ENCODE assay signal across 11 mouse cellular contexts in the genomic region with DNA sequence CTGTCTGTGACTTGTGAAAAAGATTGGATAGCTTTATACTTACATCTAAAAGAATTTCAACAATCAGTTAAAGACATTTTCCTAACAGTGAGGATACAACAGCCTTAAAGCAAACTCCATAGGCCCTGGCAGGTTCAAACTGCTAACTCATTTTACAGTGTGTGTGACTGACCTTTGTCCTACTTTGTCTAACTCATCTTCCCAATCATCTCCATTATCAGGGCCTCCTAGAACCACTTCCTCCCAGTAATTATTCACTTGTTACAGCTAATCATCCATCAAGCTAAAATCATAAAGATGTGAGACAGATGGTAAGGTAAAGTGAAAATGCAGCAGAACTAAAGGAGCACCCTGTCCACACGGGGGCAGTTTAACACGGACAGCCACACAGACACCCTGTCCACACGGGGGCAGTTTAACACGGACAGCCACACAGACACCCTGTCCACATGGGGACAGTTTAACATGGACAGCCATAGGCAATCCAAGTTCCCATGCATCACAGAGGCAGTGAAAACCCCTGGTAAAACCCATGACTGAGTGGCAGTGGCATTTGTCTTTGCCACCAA. TPM values are rescaled to one million over a fixed set of nuclear protein-coding genes. Genes with fewer than 3 reads are reported as not detected.
DNase-seq lines count a peak whose midpoint lies in the region; ATAC-seq and TF ChIP-seq lines count a peak whose summit lies in the region.
"Had no signal": no experiment of that assay in that cellular context is flagged by ENCODE, and none has a peak within 500 bp of the region (broad histone marks: within the 10 kb centered on the region; RNA-seq: fewer than 3 reads in every experiment).

No protein-coding gene starts in this region.

- ATAC-seq in forebrain, embryonic 13.5 days, result no peak

- DNase-seq in heart, adult 2 months, result no peak
- DNase-seq in heart, postnatal 25 days (ENCODE audit: low spot score), result no peak
- no peak for DNase-seq in testis, postnatal 10 days (ENCODE audit: low spot score)
- peak; percentile 35 for DNase-seq in kidney, postnatal 10 days
- no peak for DNase-seq in thymus, postnatal 25 days
- no peak for DNase-seq in limb, embryonic 10.5 days (ENCODE audit: low spot score)
- DNase-seq: heart, postnatal 36 days; spleen, adult 18-20 months had no signal

- no peaks in the 10 kb centered on the region for H3K27me3 ChIP-seq in heart, adult 2 months (ENCODE audit: control insufficient read depth, insufficient read depth, low read length)
- H3K27me3 ChIP-seq in testis, adult 2 months (ENCODE audit: control insufficient read depth, insufficient read depth, low read length), result no peaks in the 10 kb centered on the region
- H3K27me3 ChIP-seq in forebrain, embryonic 13.5 days, result no peaks in the 10 kb centered on the region
- H3K27me3 ChIP-seq in limb, embryonic 10.5 days (ENCODE audit: low read depth, poor library complexity, severe bottlenecking), result no peaks in the 10 kb centered on the region
- H3K27me3 ChIP-seq: midbrain, embryonic 12.5 days had no signal

- no peak overlapping the region for H3K4me2 ChIP-seq in forebrain, embryonic 13.5 days
- H3K4me2 ChIP-seq: midbrain, embryonic 12.5 days had no signal

- intact Hi-C loops in heart, adult 2 months (cut with DNase I), result no loop called here
- intact Hi-C loops in heart, postnatal 25 days (cut with DNase I), result no loop called here

- no peaks in the 10 kb centered on the region for H3K9me3 ChIP-seq in forebrain, embryonic 13.5 days (replicated peaks)
- no peaks in the 10 kb centered on the region for H3K9me3 ChIP-seq in limb, embryonic 10.5 days (replicated peaks)
- H3K9me3 ChIP-seq: midbrain, embryonic 12.5 days had no signal

- TF ChIP-seq CTCF in heart, adult 2 months (IDR thresholded peaks at IDR 0.05), result peak; percentile 54
- TF ChIP-seq CTCF in testis, adult 2 months (IDR thresholded peaks at IDR 0.05; ENCODE audit: control insufficient read depth, insufficient read depth, insufficient replicate concordance, low read depth, low read length), result peak; percentile 37; the same call in 1 of the 2 replicates

- no peak for TF ChIP-seq EP300 in heart, adult 2 months (IDR thresholded peaks at IDR 0.05; ENCODE audit: insufficient read depth, low read depth, low read length)

- peaks cover 1% of the 10 kb centered on the region; the same call in 1 of the 2 replicates for H3K36me3 ChIP-seq in heart, adult 2 months (ENCODE audit: control insufficient read depth, insufficient read depth, low read length)
- H3K36me3 ChIP-seq in testis, adult 2 months (ENCODE audit: control insufficient read depth, insufficient read depth, low read length), result no peaks in the 10 kb centered on the region
- no peaks in the 10 kb centered on the region for H3K36me3 ChIP-seq in forebrain, embryonic 13.5 days (ENCODE audit: poor library complexity, severe bottlenecking)
- H3K36me3 ChIP-seq in limb, embryonic 10.5 days, result peaks cover 7% of the 10 kb centered on the region; the same call in 1 of the 2 replicates
- H3K36me3 ChIP-seq: midbrain, embryonic 12.5 days had no signal

- no peak for TF ChIP-seq POLR2A in heart, adult 2 months (IDR thresholded peaks at IDR 0.05; ENCODE audit: insufficient read depth, low read depth, low read length)
- TF ChIP-seq POLR2A in testis, adult 2 months (IDR thresholded peaks at IDR 0.05; ENCODE audit: control insufficient read depth, low read depth, low read length), result no peak

- 37% methylated on average over 4 of the region's 4 CpGs for WGBS in heart, adult 2 months
- WGBS in forebrain, embryonic 13.5 days, result 57% methylated on average over 4 of the region's 4 CpGs
- 67% methylated on average over 4 of the region's 4 CpGs for WGBS in limb, embryonic 10.5 days

- no peak overlapping the region for H3K4me3 ChIP-seq in heart, adult 2 months
- H3K4me3 ChIP-seq in testis, adult 2 months (ENCODE audit: control insufficient read depth, low read depth, low read length), result no peak overlapping the region
- H3K4me3 ChIP-seq in forebrain, embryonic 13.5 days, result no peak overlapping the region
- H3K4me3 ChIP-seq in limb, embryonic 10.5 days, result no peak overlapping the region
- H3K4me3 ChIP-seq: midbrain, embryonic 12.5 days had no signal

- H3K9ac ChIP-seq in heart, adult 2 months (ENCODE audit: low read depth, low read length), result no peak overlapping the region
- H3K9ac ChIP-seq in forebrain, embryonic 13.5 days, result no peak overlapping the region
- H3K9ac ChIP-seq: midbrain, embryonic 12.5 days had no signal

- no peak overlapping the region for H3K27ac ChIP-seq in heart, adult 2 months
- no peak overlapping the region for H3K27ac ChIP-seq in testis, adult 2 months (ENCODE audit: control insufficient read depth, insufficient read depth, low read depth, low read length)
- H3K27ac ChIP-seq in forebrain, embryonic 13.5 days, result no peak overlapping the region
- H3K27ac ChIP-seq in limb, embryonic 10.5 days, result no peak overlapping the region
- H3K27ac ChIP-seq: midbrain, embryonic 12.5 days had no signal

- H3K4me1 ChIP-seq in heart, adult 2 months (ENCODE audit: control insufficient read depth, insufficient read depth, low read length), result peaks cover 1% of the 10 kb centered on the region; the same call in 1 of the 2 replicates
- H3K4me1 ChIP-seq in testis, adult 2 months (ENCODE audit: control insufficient read depth, insufficient read depth, low read length), result no peaks in the 10 kb centered on the region
- H3K4me1 ChIP-seq in forebrain, embryonic 13.5 days, result peaks cover 8% of the 10 kb centered on the region
- 0 out of 2 replicates have a peak, but pooled peaks cover 3% of the 10 kb centered on the region for H3K4me1 ChIP-seq in limb, embryonic 10.5 days

- no peaks in the 10 kb centered on the region for H3K79me2 ChIP-seq in heart, adult 2 months (replicated peaks; ENCODE audit: control insufficient read depth, insufficient read depth, low read length)

RNA-seq across cellular contexts. Expression of a gene that starts 23.2 kb away (rescaled TPM):
- 1 to 10 TPM; 2.2 to 3.6 TPM for total RNA-seq in heart, adult 2 months (2021)
- polyA plus RNA-seq in heart, adult 2 months (2012; rRNA removed), result 1.2 and 1.8 TPM in 2 replicates
- 1 to 10 TPM; 2.0 to 2.5 TPM for total RNA-seq in heart, postnatal 25 days (2021)
- 0.28 and 0.37 TPM in 2 replicates for polyA plus RNA-seq in testis, adult 2 months (2012; rRNA removed)
- polyA plus RNA-seq in forebrain, embryonic 13.5 days (2015; fragmentation: Nextera tagmentation; extraction: Ambion mirVana), result 1.2 and 1.3 TPM in 2 replicates
- 1.7 and 2.4 TPM in 2 replicates for polyA plus RNA-seq in limb, embryonic 10.5 days (2016; fragmentation: Nextera tagmentation; extraction: Ambion mirVana)
